Mouse (Mus musculus): ENCODE data around the gene Pcdh7. TPM values are rescaled to one million over a fixed set of nuclear protein-coding genes. Genes with fewer than 3 reads are reported as not detected.

Gene Pcdh7
- polyA plus RNA-seq, 1 experiment from 2014 or later: 4.1 TPM

- 41% methylated on average over 4 of the region's 4 CpGs for WGBS
- no peaks in the 10 kb centered on the region for H3K4me1 ChIP-seq (ENCODE audit: insufficient read depth)
- no peaks in the 10 kb centered on the region for H3K9me3 ChIP-seq (ENCODE audit: low read depth, low read length)
- DNase-seq: no peak
- H3K27me3 ChIP-seq (ENCODE audit: insufficient read depth, low read length): no peaks in the 10 kb centered on the region
- no peak overlapping the region for H3K4me2 ChIP-seq
- no peak overlapping the region for H3K4me3 ChIP-seq (ENCODE audit: low read depth, low read length)
- no peaks in the 10 kb centered on the region for H3K36me3 ChIP-seq (ENCODE audit: insufficient read depth)
- no peak overlapping the region for H3K9ac ChIP-seq
- ATAC-seq (ENCODE audit: insufficient read depth): no peak
- H3K27ac ChIP-seq (ENCODE audit: low read depth): no peak overlapping the region
- no peak for TF ChIP-seq CTCF (IDR thresholded peaks at IDR 0.05; ENCODE audit: low read depth)
Measured at GRCm38 (mm10) chr5:58044216-58044615, 326.4 kb downstream of the Pcdh7 start.

GRCm38 (mm10) chr5:58081054-58081453 lies 363.3 kb downstream of the Pcdh7 start:
- ATAC-seq (ENCODE audit: insufficient read depth) (no peak), DNase-seq (no peak)
- H3K9me3 ChIP-seq (ENCODE audit: low read depth, low read length): no peaks in the 10 kb centered on the region
- H3K36me3 ChIP-seq (ENCODE audit: insufficient read depth): no peaks in the 10 kb centered on the region
- WGBS: 55% methylated on average over 4 of the region's 4 CpGs
- H3K27ac ChIP-seq (ENCODE audit: low read depth): no peak overlapping the region
- H3K4me2 ChIP-seq: no peak overlapping the region
- H3K4me3 ChIP-seq (ENCODE audit: low read depth, low read length): no peak overlapping the region
- no peak for TF ChIP-seq CTCF (IDR thresholded peaks at IDR 0.05; ENCODE audit: low read depth)
- H3K9ac ChIP-seq: no peak overlapping the region
- H3K27me3 ChIP-seq (ENCODE audit: insufficient read depth, low read length): no peaks in the 10 kb centered on the region
- H3K4me1 ChIP-seq (ENCODE audit: insufficient read depth): no peaks in the 10 kb centered on the region

- WGBS: 74% methylated on average over 2 of the region's 2 CpGs
- Histone ChIP-seq H3K4me1 (ENCODE audit: insufficient read depth) (no peaks in the 10 kb centered on the region), H3K9ac (no peak overlapping the region), H3K9me3 (ENCODE audit: low read depth, low read length) (no peaks in the 10 kb centered on the region), H3K27me3 (ENCODE audit: insufficient read depth, low read length) (no peaks in the 10 kb centered on the region), H3K4me2 (no peak overlapping the region), H3K27ac (ENCODE audit: low read depth) (no peak overlapping the region), H3K36me3 (ENCODE audit: insufficient read depth) (no peaks in the 10 kb centered on the region), H3K4me3 (ENCODE audit: low read depth, low read length) (no peak overlapping the region)
- ATAC-seq (ENCODE audit: insufficient read depth) (no peak), DNase-seq (no peak)
- TF ChIP-seq CTCF (IDR thresholded peaks at IDR 0.05; ENCODE audit: low read depth): no peak
Measured at GRCm38 (mm10) chr5:58082230-58082629, 364.5 kb downstream of the Pcdh7 start.

DNA sequence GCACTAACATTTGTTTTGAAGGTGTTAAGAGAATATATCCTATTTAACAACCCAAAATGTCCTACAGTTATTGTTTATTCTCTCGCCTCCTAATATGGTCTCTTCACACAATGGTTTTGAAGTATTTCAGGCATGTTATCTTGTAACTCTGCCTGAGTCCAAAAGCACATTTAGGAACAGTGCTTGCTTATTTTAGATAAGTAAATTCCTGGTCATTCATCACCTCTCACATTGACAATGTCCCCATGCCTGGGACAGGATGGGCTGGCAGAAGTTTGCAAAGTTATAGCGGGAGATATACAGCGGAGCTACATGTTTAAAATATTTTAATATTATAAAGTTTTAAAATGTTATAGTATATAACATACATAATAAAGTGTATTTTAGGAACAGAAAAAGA lies 365.3 kb downstream of the Pcdh7 start:
- DNase-seq (no peak), ATAC-seq (ENCODE audit: insufficient read depth) (no peak)
- H3K36me3 ChIP-seq (ENCODE audit: insufficient read depth): no peaks in the 10 kb centered on the region
- no peaks in the 10 kb centered on the region for H3K27me3 ChIP-seq (ENCODE audit: insufficient read depth, low read length)
- no peak overlapping the region for H3K9ac ChIP-seq
- H3K27ac ChIP-seq (ENCODE audit: low read depth): no peak overlapping the region
- H3K9me3 ChIP-seq (ENCODE audit: low read depth, low read length): no peaks in the 10 kb centered on the region
- H3K4me1 ChIP-seq (ENCODE audit: insufficient read depth): no peaks in the 10 kb centered on the region
- no peak for TF ChIP-seq CTCF (IDR thresholded peaks at IDR 0.05; ENCODE audit: low read depth)
- 61% methylated on average over 3 of the region's 3 CpGs for WGBS
- H3K4me3 ChIP-seq (ENCODE audit: low read depth, low read length): no peak overlapping the region
- no peak overlapping the region for H3K4me2 ChIP-seq

GRCm38 (mm10) chr5:58083972-58084371 lies 366.2 kb downstream of the Pcdh7 start:
- no peaks in the 10 kb centered on the region for H3K4me1 ChIP-seq (ENCODE audit: insufficient read depth)
- ATAC-seq (ENCODE audit: insufficient read depth): no peak
- TF ChIP-seq CTCF (IDR thresholded peaks at IDR 0.05; ENCODE audit: low read depth): no peak
- H3K9me3 ChIP-seq (ENCODE audit: low read depth, low read length): no peaks in the 10 kb centered on the region
- H3K36me3 ChIP-seq (ENCODE audit: insufficient read depth): no peaks in the 10 kb centered on the region
- H3K4me2 ChIP-seq: no peak overlapping the region
- WGBS: 75% methylated on average over 6 of the region's 6 CpGs
- H3K9ac ChIP-seq: no peak overlapping the region
- no peaks in the 10 kb centered on the region for H3K27me3 ChIP-seq (ENCODE audit: insufficient read depth, low read length)
- no peak for DNase-seq
- no peak overlapping the region for H3K27ac ChIP-seq (ENCODE audit: low read depth)
- H3K4me3 ChIP-seq (ENCODE audit: low read depth, low read length): no peak overlapping the region

DNA sequence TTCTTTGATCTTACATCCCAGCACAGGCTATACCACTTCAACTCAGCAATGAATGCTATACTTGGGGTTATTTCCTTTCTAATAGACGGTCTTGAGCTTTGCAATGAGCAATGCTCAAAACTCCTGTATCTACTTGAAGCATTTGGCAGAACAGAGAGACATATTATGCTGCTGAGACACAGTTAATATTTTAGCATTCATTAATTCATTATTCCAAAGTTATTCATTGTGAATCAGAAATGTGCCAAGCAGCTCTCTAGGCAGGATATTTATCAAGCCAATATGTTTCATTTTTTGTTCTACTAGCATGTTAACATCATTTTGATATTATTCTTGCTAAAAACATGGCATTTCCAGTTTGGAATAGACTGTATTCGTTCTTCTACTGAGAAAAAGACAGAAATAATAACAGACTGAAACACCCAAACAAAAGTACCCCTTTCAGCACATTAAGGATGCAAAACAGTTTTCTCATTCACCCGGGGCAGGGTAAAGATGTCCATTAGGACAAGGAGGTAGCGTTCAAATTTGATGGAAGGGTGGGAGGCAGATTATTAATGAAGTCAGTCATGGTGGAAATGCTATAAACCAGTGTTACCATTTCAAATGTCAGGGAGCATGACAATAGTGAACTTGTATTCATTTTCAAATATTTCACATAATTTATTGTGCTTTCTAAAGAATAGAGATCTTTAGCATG lies 391.0 kb downstream of the Pcdh7 start:
- no peak overlapping the region for H3K27ac ChIP-seq (ENCODE audit: low read depth)
- DNase-seq (no peak), ATAC-seq (ENCODE audit: insufficient read depth) (no peak)
- no peak for TF ChIP-seq CTCF (IDR thresholded peaks at IDR 0.05; ENCODE audit: low read depth)
- H3K9ac ChIP-seq: no peak overlapping the region
- no peaks in the 10 kb centered on the region for H3K27me3 ChIP-seq (ENCODE audit: insufficient read depth, low read length)
- H3K4me2 ChIP-seq: no peak overlapping the region
- H3K9me3 ChIP-seq (ENCODE audit: low read depth, low read length): no peaks in the 10 kb centered on the region
- WGBS: 71% methylated on average over 4 of the region's 4 CpGs
- no peak overlapping the region for H3K4me3 ChIP-seq (ENCODE audit: low read depth, low read length)
- H3K36me3 ChIP-seq (ENCODE audit: insufficient read depth): no peaks in the 10 kb centered on the region
- H3K4me1 ChIP-seq (ENCODE audit: insufficient read depth): no peaks in the 10 kb centered on the region

DNA sequence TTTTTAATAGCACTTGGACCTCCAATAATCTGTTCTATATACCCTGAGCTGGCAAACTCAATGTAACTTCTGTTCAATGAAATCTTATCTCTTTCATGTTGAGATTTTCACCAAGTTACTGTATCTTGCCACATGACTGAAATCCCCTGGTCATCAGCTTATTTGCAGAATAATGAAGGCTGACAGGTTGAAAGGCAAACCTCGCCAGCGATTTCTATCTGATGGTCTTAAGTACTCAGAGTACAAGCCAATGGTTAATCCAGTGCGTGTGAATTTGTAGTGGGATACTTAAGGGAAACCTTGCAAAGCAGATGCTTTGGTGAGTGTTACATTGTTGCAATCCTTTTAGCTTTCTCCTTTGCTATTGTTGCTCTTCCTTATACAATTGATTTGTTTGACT lies 398.3 kb downstream of the Pcdh7 start:
- 72% methylated on average over 3 of the region's 3 CpGs for WGBS
- no peak for TF ChIP-seq CTCF (IDR thresholded peaks at IDR 0.05; ENCODE audit: low read depth)
- no peak overlapping the region for H3K27ac ChIP-seq (ENCODE audit: low read depth)
- H3K27me3 ChIP-seq (ENCODE audit: insufficient read depth, low read length): no peaks in the 10 kb centered on the region
- no peak overlapping the region for H3K4me3 ChIP-seq (ENCODE audit: low read depth, low read length)
- no peak overlapping the region for H3K9ac ChIP-seq
- H3K36me3 ChIP-seq (ENCODE audit: insufficient read depth): no peaks in the 10 kb centered on the region
- H3K4me1 ChIP-seq (ENCODE audit: insufficient read depth): no peaks in the 10 kb centered on the region
- H3K4me2 ChIP-seq: no peak overlapping the region
- ATAC-seq (ENCODE audit: insufficient read depth) (no peak), DNase-seq (no peak)
- no peaks in the 10 kb centered on the region for H3K9me3 ChIP-seq (ENCODE audit: low read depth, low read length)

All from lung, embryonic 14.5 days (tissue).